Comparison of ENCODE assay signal across 8 mouse cellular contexts in genomic region chr7:109616034-109616979, GRCm38 (mm10).
DNase-seq lines count a peak whose midpoint lies in the region; ATAC-seq lines count a peak whose summit lies in the region.

No protein-coding gene starts in this region.

- H3K4me3 ChIP-seq in hindbrain, embryonic 14.5 days (replicated peaks; ENCODE audit: low read length), result peak overlapping the region; percentile 35

- H3K27ac ChIP-seq in hindbrain, embryonic 14.5 days, result peak overlapping the region; percentile 74

- peaks cover 27% of the 10 kb centered on the region for H3K4me1 ChIP-seq in hindbrain, embryonic 14.5 days (replicated peaks; ENCODE audit: control insufficient read depth, insufficient read depth, low read length)

- peak overlapping the region; percentile 51 for H3K9ac ChIP-seq in hindbrain, embryonic 14.5 days

- peak; percentile 89 for ATAC-seq in common myeloid progenitor, adult 5-6 weeks (replicated peaks; ENCODE audit: low read depth, poor library complexity, severe bottlenecking)
- peak; percentile 95 for ATAC-seq in hindbrain, embryonic 14.5 days (ENCODE audit: low FRiP score)

- DNase-seq in adrenal gland, adult 2 months, result peak; percentile 90
- DNase-seq in gastrocnemius, adult 18-20 months (ENCODE audit: low spot score), result peak; percentile 76
- peak; percentile 91 for DNase-seq in hindbrain, embryonic 14.5 days (ENCODE audit: low spot score)
- peak; percentile 62 to 73 for DNase-seq in layer of hippocampus, postnatal 36 days
- DNase-seq in lung, postnatal 10 days, result peak; percentile 86
- DNase-seq in retina, embryonic 14.5 days (ENCODE audit: low spot score), result peak; percentile 94
- DNase-seq in thymus, postnatal 4 days, result peak; percentile 65

- H3K9me3 ChIP-seq in hindbrain, embryonic 14.5 days (ENCODE audit: control insufficient read depth, low read length), result no peaks in the 10 kb centered on the region

- no peaks in the 10 kb centered on the region for H3K27me3 ChIP-seq in hindbrain, embryonic 14.5 days (ENCODE audit: control insufficient read depth, insufficient read depth, low read length)

- no peaks in the 10 kb centered on the region for H3K36me3 ChIP-seq in hindbrain, embryonic 14.5 days (replicated peaks; ENCODE audit: control insufficient read depth, insufficient read depth)

- peak overlapping the region; percentile 55 for H3K4me2 ChIP-seq in hindbrain, embryonic 14.5 days (replicated peaks)

- WGBS in hindbrain, embryonic 14.5 days, result 2% methylated on average over 25 of the region's 25 CpGs

Comparison
In these comparisons a context has a peak if more than half of its experiments do, and no peak if none do; other contexts are left out.
1. Peak in every context shown above with its lines: DNase-seq, ATAC-seq, H3K4me3 ChIP-seq and H3K27ac ChIP-seq.